Mouse (Mus musculus): ENCODE data around the gene Zdhhc8.
A peak's percentile ranks its signal among the peaks of the same experiment; 100 is the strongest.

Gene Zdhhc8

DNA sequence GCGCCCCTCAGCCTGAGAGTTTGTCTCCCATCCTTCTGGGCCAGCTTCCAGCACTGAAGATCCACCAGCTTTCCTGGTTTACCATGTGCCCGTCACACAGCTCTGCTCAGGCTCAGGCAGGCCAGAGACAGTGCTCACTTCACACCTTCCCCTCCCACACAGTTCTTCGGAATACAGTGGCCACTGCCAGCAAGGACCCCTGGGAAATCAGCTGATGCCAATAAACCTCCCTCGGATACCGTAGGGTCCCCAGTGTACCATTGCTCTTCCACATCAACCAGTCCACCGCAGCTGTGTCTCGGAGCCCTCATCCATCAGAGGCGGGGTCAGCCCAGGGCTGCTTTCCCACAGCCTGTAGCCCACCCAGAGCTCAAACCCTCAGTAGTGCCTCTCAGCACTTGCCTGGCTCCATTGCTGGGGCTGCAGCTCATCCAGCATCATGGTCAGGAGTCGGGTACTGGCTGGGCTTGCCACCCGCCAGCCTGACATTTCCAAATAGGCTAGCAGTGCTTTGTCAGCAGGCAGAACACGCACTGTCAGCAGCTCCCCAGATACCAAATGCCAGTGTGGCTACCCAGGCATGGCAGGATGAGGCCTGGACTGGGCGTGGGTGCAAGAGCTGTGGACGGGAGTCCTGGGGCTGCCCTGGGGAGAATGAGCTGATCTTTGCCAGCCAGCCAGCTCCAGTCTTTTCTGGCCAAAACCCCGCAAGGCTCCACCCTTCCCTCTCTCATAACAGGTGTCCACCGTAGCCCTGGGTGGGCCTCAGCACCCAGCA is 40.5 kb downstream of the Zdhhc8 start:
- DNase-seq, result peak; percentile 65 to 67

GRCm38 (mm10) chr16:18191006-18191405 is 43.9 kb downstream of the Zdhhc8 start:
- no peak for DNase-seq

- DNase-seq, result no peak
These were observed 47.7 kb downstream of the Zdhhc8 start for GRCm38 (mm10) chr16:18187221-18187620.

- no peak for DNase-seq
These were observed 48.1 kb downstream of the Zdhhc8 start for GRCm38 (mm10) chr16:18186798-18187197.

DNA sequence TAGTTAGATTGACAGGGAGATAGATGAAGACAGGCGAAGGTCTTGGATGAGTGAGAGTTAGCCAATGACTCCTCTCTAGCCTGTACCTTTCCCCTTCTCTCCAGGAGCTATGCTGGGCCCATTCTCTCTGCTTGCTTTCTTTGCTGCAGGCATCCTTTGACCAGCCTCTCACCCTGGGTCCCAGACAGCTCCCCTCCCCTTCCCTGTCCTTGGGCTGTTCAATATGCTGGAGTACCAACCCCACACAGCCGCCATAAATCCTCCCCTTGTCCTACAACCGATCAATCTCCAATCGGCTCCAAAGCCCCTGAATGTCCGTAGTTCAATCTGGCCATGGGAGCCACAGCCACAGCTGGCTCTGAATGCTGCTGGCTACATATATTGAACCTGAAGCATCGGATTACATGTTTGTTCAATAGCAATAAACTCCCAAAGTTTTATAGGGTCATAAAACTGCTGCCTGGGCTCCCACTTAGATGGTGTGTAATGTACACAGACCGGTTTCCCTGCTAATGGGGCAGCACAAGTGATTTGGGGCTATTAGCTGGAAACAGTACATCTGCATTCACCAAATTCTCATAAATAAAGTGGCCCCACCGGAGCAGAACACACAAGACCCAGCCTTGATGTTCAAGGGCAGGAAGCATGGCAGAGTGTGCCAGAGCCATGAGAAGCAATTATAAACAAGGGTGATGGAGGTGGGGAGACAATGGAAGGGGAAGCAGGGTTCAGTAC is 49.1 kb downstream of the Zdhhc8 start:
- DNase-seq, result no peak

DNA sequence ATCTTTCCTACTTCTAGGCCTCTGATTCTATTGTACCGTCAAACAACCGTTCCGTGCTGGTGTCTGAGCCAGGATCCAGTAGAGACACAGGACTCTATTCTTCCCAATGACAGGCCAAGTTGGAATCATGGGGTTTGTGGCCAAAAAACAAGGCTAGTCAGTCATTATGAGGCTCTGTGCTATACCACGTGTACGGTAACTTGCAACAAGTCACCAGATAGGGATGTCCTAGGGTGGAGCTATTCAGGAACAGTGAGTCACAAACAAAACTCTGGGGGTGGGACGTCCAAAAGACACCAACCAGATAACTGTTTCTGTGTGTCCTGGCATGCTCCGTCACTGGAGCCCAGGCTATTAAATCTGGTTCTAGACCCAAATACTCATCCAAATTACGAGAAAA is 52.2 kb downstream of the Zdhhc8 start:
- DNase-seq, result no peak

GRCm38 (mm10) chr16:18181398-18181797 is 53.5 kb downstream of the Zdhhc8 start:
- DNase-seq, result no peak

GRCm38 (mm10) chr16:18179591-18179990 is 55.3 kb downstream of the Zdhhc8 start:
- no peak for DNase-seq

GRCm38 (mm10) chr16:18176758-18177157 is 58.2 kb downstream of the Zdhhc8 start:
- peak in 1 of 2 experiments; percentile 27 for DNase-seq

- no peak for DNase-seq
These were observed 59.0 kb downstream of the Zdhhc8 start for GRCm38 (mm10) chr16:18175817-18176541.

DNA sequence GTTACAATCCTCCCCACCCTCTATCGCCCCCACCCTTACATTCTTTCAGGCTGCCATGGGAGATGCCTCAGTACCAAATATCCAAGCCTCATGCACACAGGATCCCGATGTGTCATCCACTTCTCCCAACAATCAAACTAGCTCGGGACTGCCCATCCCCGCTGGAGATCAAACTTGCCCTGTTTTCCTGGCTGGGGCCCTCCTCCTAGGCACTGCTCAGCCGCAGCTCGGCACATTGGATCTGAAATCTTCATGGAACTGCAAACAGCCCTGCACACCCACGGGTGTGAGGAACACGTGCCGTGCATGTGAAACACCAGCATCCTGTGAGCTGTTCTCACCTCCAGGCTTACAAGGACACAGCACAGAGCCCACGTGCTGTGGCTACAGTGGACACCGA is 61.1 kb downstream of the Zdhhc8 start:
- no peak for DNase-seq

DNA sequence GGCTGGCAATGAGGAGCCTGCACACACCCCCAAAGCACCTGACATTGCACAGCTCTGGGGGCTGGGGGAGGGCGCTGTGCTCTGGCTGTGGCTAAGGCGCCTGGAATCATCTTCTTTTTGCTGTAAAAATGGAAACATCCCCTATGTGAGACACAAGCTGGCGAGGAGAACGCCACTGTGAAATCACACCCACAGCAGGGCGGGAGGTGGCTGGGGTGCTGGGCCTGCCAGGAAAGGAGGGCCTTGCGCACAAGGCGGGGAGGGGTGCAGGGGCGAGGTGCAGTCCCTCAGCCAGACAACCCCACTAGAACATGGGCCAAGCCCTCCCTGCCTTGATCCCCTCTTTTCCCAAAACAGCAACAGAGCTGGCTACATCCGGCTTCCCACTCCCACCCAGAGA is 61.7 kb downstream of the Zdhhc8 start:
- DNase-seq, result no peak

- peak; percentile 47 to 78 for DNase-seq
These were observed 62.6 kb downstream of the Zdhhc8 start for GRCm38 (mm10) chr16:18172266-18172855.

All from kidney, adult 8-10 months (tissue).